Mouse (Mus musculus) adrenal gland, adult 18-20 months (tissue): ENCODE data around the gene Olfr3. TPM values are rescaled to one million over a fixed set of nuclear protein-coding genes. Genes with fewer than 3 reads are reported as not detected.

Experiments used
- DNase-seq, 2 experiments: peaks; one replicate each; pipeline ENCODE4 v3.0.0; 2021 to 2022; ENCODE audit warnings: low spot score in 2 of 2
- long read RNA-seq, 2 experiments: library from polyadenylated mRNA; stranded (forward); transcript quantifications; one replicate each; pipeline ENCODE4 v2.0.0; 2021
- total RNA-seq, 2 experiments: library from RNA; stranded (reverse); gene quantifications; 1 replicate in 1 of 2; 2 replicates in 1 of 2; pipeline ENCODE4 v1.2.3; 2021

Gene Olfr3
- not detected for total RNA-seq
- long read RNA-seq, experiment 1 = 0 reads
- long read RNA-seq, experiment 2 = 0 reads

- no peak for DNase-seq
Observed at GRCm38 (mm10) chr2:36816932-36817331, at the start of gene Olfr3. TSS of gene Olfr3 (minus strand) at chr2:36817032.

- no peak for DNase-seq
Observed at GRCm38 (mm10) chr2:36862560-36862959, 45.7 kb upstream of the Olfr3 start, which contains the start of gene Olfr351. TSS of gene Olfr351 (minus strand) at chr2:36862660.

GRCm38 (mm10) chr2:36846010-36846409 is 29.2 kb upstream of the Olfr3 start, which contains the start of gene Olfr350:
TSS of gene Olfr350 (plus strand) at chr2:36846310.
- no peak for DNase-seq

- DNase-seq = no peak
Observed at GRCm38 (mm10) chr2:36790238-36790637, 26.6 kb downstream of the Olfr3 start, which contains the start of gene Olfr50. TSS of gene Olfr50 (plus strand) at chr2:36790538.

- no peak for DNase-seq
Observed at GRCm38 (mm10) chr2:36783976-36784375, 32.9 kb downstream of the Olfr3 start, which contains the start of gene Olfr348. TSS of gene Olfr348 (plus strand) at chr2:36784276.

Other genes starting within 250 kb of the Olfr3 start
- not detected for gene Olfr345, start 177.0 kb downstream of the Olfr3 start, total RNA-seq
- not detected for gene Olfr346, start 131.2 kb downstream of the Olfr3 start, total RNA-seq
- gene Olfr347, start 85.1 kb downstream of the Olfr3 start, total RNA-seq = not detected
- not detected for gene Olfr348, start 32.8 kb downstream of the Olfr3 start, total RNA-seq
- not detected for gene Olfr50, start 26.5 kb downstream of the Olfr3 start, total RNA-seq
- gene Olfr350, start 29.3 kb upstream of the Olfr3 start, total RNA-seq = not detected
- gene Olfr351, start 45.6 kb upstream of the Olfr3 start, total RNA-seq = not detected
- not detected for gene Olfr352, start 51.4 kb upstream of the Olfr3 start, total RNA-seq
- gene Olfr353, start 75.9 kb upstream of the Olfr3 start, total RNA-seq = not detected
- gene Olfr354, start 88.6 kb upstream of the Olfr3 start, total RNA-seq = not detected
- gene Olfr355, start 111.9 kb upstream of the Olfr3 start, total RNA-seq = not detected
- not detected for gene Olfr356, start 120.1 kb upstream of the Olfr3 start, total RNA-seq
- not detected for gene Olfr357, start 176.8 kb upstream of the Olfr3 start, total RNA-seq
- not detected for gene Olfr358, start 192.3 kb upstream of the Olfr3 start, total RNA-seq
- not detected for gene Olfr360, start 248.7 kb upstream of the Olfr3 start, total RNA-seq